Mouse (Mus musculus) brain, embryonic 14.5 days (tissue): Measurements from ENCODE around the gene Large2.

ENCODE experiments used
- CTCF ChIP-seq: fragments of 200-500 bp; IDR thresholded peaks from 2 replicates; pipeline ENCODE4 v1.5.1; 2012; ENCODE audit warnings: inconsistent platforms, mild to moderate bottlenecking, moderate library complexity, borderline replicate concordance; ENCODE audit not compliant: insufficient read depth, insufficient read length; ENCODE audit errors: extremely low read depth
- POLR2A ChIP-seq: fragments of 200-500 bp; IDR thresholded peaks from 2 replicates; pipeline ENCODE4 v1.6.1; 2012; ENCODE audit warnings: mild to moderate bottlenecking, inconsistent platforms, borderline replicate concordance; ENCODE audit not compliant: poor library complexity, insufficient read depth, insufficient read length, severe bottlenecking; ENCODE audit errors: extremely low read depth

GRCm38 (mm10) chr2:92347191-92347590, 27.5 kb downstream of the Large2 start:
- TF ChIP-seq POLR2A (no peak), CTCF (no peak)
